Mouse (Mus musculus) ES-E14 (cell line): ENCODE measurements around the gene Amhr2. TPM values are rescaled to one million over a fixed set of nuclear protein-coding genes. Genes with fewer than 3 reads are reported as not detected.

ENCODE experiments used
- DNase-seq: peaks from one replicate; pipeline ENCODE4 v3.0.0-alpha.2; 2013; ENCODE audit warnings: low read depth, low spot score
- H3K27ac ChIP-seq: 2 replicates; pipeline ENCODE4 v1.5.1; 2012; ENCODE audit warnings: low read depth, mild to moderate bottlenecking, low read length, moderate library complexity, mixed read lengths; ENCODE audit not compliant: poor library complexity, insufficient read depth, severe bottlenecking
- H3K36me3 ChIP-seq: 2 replicates; pipeline ENCODE4 v1.6.1; 2012; ENCODE audit warnings: mild to moderate bottlenecking, low read length, moderate library complexity, mixed read lengths; ENCODE audit not compliant: control insufficient read depth, poor library complexity, insufficient read depth, severe bottlenecking
- H3K4me1 ChIP-seq, 2 experiments: fragments of 150-350 bp in 1 of 2; sonication (generic) in 1 of 2; 2 replicates each; pipeline ENCODE4 v1.6.1; 2012; ENCODE audit warnings: low read length in 2 of 2, mild to moderate bottlenecking in 1 of 2, mixed read lengths in 1 of 2; ENCODE audit not compliant: control insufficient read depth in 2 of 2, insufficient read depth in 2 of 2, poor library complexity in 1 of 2
- H3K4me3 ChIP-seq, 2 experiments: fragments of 150-350 bp in 1 of 2; sonication (generic) in 1 of 2; 2 replicates each; pipeline ENCODE4 v1.5.1; 2012; ENCODE audit warnings: low read length in 2 of 2, low read depth in 1 of 2, mild to moderate bottlenecking in 1 of 2, mixed read lengths in 1 of 2; ENCODE audit not compliant: insufficient read depth in 1 of 2, poor library complexity in 1 of 2, severe bottlenecking in 1 of 2
- H3K9ac ChIP-seq: 2 replicates; pipeline ENCODE4 v1.6.1; 2012; ENCODE audit warnings: low read depth, mild to moderate bottlenecking, low read length, mixed read lengths; ENCODE audit not compliant: poor library complexity, insufficient read depth, severe bottlenecking
- H3K9me3 ChIP-seq: fragments of 150-350 bp; sonication (generic); 2 replicates; pipeline ENCODE4 v1.6.1; 2012; ENCODE audit warnings: low read depth, mild to moderate bottlenecking, low read length; ENCODE audit not compliant: control insufficient read depth, insufficient read depth
- CHD2 ChIP-seq: IDR thresholded peaks from 2 replicates; pipeline ENCODE4 v1.6.1; 2014; ENCODE audit warnings: mild to moderate bottlenecking, low read depth, low read length, inconsistent platforms
- HCFC1 ChIP-seq: IDR thresholded peaks from 2 replicates; pipeline ENCODE4 v1.6.1; 2012; ENCODE audit warnings: low read length, inconsistent platforms, borderline replicate concordance; ENCODE audit not compliant: insufficient read depth
- MAFK ChIP-seq: IDR thresholded peaks from 2 replicates; pipeline ENCODE4 v1.6.1; 2014; ENCODE audit warnings: mild to moderate bottlenecking, low read depth, low read length, inconsistent platforms; ENCODE audit not compliant: insufficient read depth
- ZC3H11A ChIP-seq: IDR thresholded peaks from 2 replicates; pipeline ENCODE4 v1.6.1; 2012; ENCODE audit warnings: low read depth, mild to moderate bottlenecking, inconsistent platforms, low read length, borderline replicate concordance
- ZNF384 ChIP-seq: IDR thresholded peaks from 2 replicates; pipeline ENCODE4 v1.6.1; 2012; ENCODE audit warnings: low read depth, low read length, inconsistent platforms
- in situ Hi-C, 2 experiments: fragments of 600-800 bp; cut with MboI; formaldehyde crosslinking; loops; one replicate each; pipeline ENCODE4 v1.15.1; 2025; ENCODE audit warnings: low sequenced_read_pairs in 2 of 2, inconsistent platforms in 1 of 2; ENCODE audit not compliant: unreplicated experiment in 2 of 2
- total RNA-seq: library from RNA; depleted of rRNA; stranded (reverse); fragments of 300-350 nt; gene quantifications from 2 replicates; pipeline ENCODE4 v1.2.3, GENCODE M21; 2012

Gene Amhr2
- total RNA-seq, 1 experiment, result 5.6 TPM

DNA sequence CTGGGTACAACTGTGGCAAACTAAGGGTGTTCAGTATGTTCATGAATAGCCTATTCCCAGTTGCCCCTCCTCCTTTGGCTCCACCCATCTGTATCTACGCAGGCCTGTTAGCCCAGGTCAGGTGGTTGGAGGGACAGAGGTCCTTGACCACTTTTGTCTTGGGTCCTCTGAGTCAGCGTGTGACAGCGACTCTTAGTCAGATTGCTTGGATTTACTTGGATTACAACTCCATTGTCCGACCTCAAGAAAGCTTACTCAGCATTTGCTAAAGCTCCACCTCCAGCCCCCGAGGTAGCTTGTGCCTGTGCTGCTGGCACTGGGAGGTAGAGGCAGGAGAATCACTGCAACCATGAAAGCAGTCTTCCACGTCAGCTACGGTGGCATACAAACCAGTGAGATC lies 5.8 kb downstream of the Amhr2 start:
- no peaks in the 10 kb centered on the region for H3K9me3 ChIP-seq
- DNase-seq, result no peak
- H3K27ac ChIP-seq, result no peak overlapping the region
- H3K9ac ChIP-seq, result no peak overlapping the region
- in situ Hi-C loops, result no loop called here
- no peaks in the 10 kb centered on the region for H3K36me3 ChIP-seq
- TF ChIP-seq MAFK, result peak; percentile 99
- no peak for TF ChIP-seq CHD2
- 0 out of 4 replicates have a peak overlapping the region, but pooled peaks of 1 of the 2 experiments have one; percentile 11 for H3K4me3 ChIP-seq
- peaks cover 0 to 10% of the 10 kb centered on the region in 2 experiments; a peak in 2 of 4 replicates for H3K4me1 ChIP-seq

DNA sequence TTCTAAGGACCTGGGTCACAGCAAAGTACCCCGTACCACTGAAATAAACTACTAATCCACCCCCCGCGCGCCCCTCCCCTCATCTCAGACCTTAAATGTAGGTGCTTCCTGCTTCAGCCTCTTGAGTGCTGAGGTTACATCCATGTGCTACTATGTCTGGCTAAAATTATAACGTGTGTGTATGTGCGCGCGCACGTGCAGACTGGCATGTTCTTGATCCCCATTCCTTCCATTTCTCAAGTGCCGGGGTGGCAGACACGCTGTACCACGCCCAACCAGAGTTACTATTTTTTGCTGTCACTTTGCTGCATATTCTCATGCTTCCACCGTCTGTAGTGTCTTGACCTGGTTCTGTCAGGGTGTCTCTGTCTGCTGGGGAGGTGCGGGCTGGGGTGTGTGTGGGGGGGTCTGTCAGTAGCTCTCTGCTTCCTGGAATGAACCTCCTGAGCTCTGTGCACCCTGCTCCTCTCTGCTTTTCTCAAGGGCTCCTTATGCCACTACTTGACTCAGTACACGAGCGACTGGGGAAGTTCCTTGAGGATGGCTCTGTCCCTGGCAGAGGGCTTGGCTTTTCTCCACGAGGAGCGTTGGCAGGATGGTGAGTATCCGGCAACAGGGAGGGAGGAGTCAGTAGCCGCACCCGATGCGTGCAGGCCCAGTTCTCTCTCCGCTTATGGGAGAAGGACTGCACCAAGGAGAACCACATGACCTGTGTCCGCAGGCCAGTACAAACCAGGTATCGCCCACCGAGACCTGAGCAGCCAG lies 6.7 kb downstream of the Amhr2 start:
- Histone ChIP-seq H3K4me1 (peaks cover 0 to 14% of the 10 kb centered on the region in 2 experiments; a peak in 2 of 4 replicates), H3K9me3 (no peaks in the 10 kb centered on the region), H3K27ac (no peak overlapping the region), H3K9ac (peak overlapping the region; percentile 41; the same call in 1 of the 2 replicates), H3K4me3 (peak overlapping the region; percentile 55 to 56), H3K36me3 (no peaks in the 10 kb centered on the region)
- no peak for DNase-seq
- no peak for TF ChIP-seq CHD2
- no peak for TF ChIP-seq ZC3H11A
- no peak for TF ChIP-seq HCFC1
- TF ChIP-seq MAFK, result no peak
- no peak for TF ChIP-seq ZNF384
- in situ Hi-C loops, result no loop called here

DNA sequence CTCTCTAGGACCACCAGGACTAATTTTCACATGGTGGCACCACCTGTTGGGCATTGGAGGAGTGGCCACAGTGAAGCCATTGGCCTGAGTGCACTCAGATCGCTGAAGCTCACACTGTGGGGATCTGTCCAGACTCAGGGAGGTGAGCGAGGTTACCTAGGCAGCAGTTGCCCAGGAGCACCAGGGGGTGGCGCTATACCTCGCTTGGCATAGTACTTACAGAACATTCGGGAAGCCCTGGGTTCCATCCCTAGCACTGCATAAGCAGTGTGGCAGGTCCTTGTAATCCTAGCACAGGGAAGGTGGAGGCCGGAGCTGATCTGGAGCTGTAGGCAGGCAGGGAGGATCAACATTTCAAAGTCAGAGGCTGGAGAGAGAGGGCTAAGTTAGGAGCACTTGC lies 10.8 kb downstream of the Amhr2 start:
- H3K27ac ChIP-seq, result no peak overlapping the region
- DNase-seq, result no peak
- no peak overlapping the region for H3K9ac ChIP-seq
- no peak overlapping the region for H3K4me3 ChIP-seq
- TF ChIP-seq ZC3H11A (no peak), MAFK (no peak), ZNF384 (no peak)
- peaks cover 0 to 15% of the 10 kb centered on the region in 2 experiments; a peak in 2 of 4 replicates for H3K4me1 ChIP-seq
- no peaks in the 10 kb centered on the region for H3K36me3 ChIP-seq
- in situ Hi-C loops, result no loop called here
- no peaks in the 10 kb centered on the region for H3K9me3 ChIP-seq

DNA sequence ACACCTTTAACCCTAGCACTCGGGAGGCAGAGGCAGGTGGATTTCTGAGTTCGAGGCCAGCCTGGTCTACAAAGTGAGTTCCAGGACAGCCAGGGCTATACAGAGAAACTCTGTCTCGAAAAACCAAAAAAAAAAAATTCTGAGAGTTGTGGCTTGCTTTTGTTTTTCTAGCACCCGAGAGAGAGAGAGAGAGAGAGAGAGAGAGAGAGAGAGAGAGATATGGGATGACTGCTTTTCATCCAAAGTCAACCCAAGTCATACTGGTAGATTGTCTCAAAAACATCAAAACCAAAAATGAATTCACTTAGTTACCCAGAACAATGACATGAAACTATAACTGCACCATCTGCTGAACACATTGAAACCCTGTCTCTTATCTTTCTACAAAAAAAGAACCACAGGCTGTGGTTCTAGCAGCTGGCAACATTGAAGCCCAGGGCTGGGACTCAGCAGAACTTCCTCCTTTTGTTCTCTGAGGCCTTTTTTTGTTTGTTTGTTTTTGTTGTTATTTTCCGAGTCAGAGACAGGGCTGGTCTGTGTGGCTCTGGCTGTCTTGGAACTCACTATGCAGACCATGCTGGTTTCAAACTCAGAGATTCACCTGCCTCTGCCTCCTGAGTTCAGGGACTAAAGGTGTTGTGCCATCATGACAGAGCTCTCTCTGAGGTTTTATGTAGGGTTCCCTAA lies 13.0 kb downstream of the Amhr2 start:
- DNase-seq, result no peak
- Histone ChIP-seq H3K27ac (no peak overlapping the region; the same call in 1 of the 2 replicates), H3K4me3 (peak overlapping the region in 1 of 2 experiments; percentile 84; a peak in 2 of 4 replicates), H3K36me3 (peaks cover 5% of the 10 kb centered on the region), H3K9ac (peak overlapping the region; percentile 5; the same call in 1 of the 2 replicates), H3K9me3 (no peaks in the 10 kb centered on the region), H3K4me1 (peaks cover 0 to 18% of the 10 kb centered on the region in 2 experiments; a peak in 2 of 4 replicates)
- no peak for TF ChIP-seq CHD2
- no peak for TF ChIP-seq HCFC1
- TF ChIP-seq ZNF384, result no peak
- TF ChIP-seq ZC3H11A, result no peak
- TF ChIP-seq MAFK, result no peak
- in situ Hi-C loops, result no loop called here
